Mouse (Mus musculus) limb, embryonic 15.5 days (tissue): ENCODE results near the gene Pkp1. TPM values are rescaled to one million over a fixed set of nuclear protein-coding genes. Genes with fewer than 3 reads are reported as not detected.

Source experiments
- ATAC-seq: fragments of 200-750 bp; cut with Nextera tagmentation; 2 replicates; pipeline ENCODE4 v1.8.0; 2017; ENCODE audit warnings: low read depth, moderate TSS enrichment; ENCODE audit not compliant: insufficient number of reproducible peaks, low FRiP score, low TSS enrichment
- H3K27ac ChIP-seq: fragments of 300-500 bp; sonication (generic); 2 replicates; pipeline ENCODE4 v1.5.1; 2015; ENCODE audit warnings: moderate library complexity, mild to moderate bottlenecking, inconsistent platforms
- H3K27me3 ChIP-seq: fragments of 300-500 bp; sonication (generic); 2 replicates; pipeline ENCODE4 v1.6.1; 2015; ENCODE audit warnings: inconsistent platforms
- H3K36me3 ChIP-seq: fragments of 300-500 bp; sonication (generic); 2 replicates; pipeline ENCODE4 v1.6.1; 2015; ENCODE audit warnings: inconsistent platforms
- H3K4me1 ChIP-seq: fragments of 300-500 bp; sonication (generic); 2 replicates; pipeline ENCODE4 v1.6.1; 2015; ENCODE audit warnings: inconsistent platforms
- H3K4me2 ChIP-seq: fragments of 300-500 bp; sonication (generic); 2 replicates; pipeline ENCODE4 v1.6.1; 2015; ENCODE audit warnings: mild to moderate bottlenecking, inconsistent platforms
- H3K4me3 ChIP-seq: fragments of 300-500 bp; sonication (generic); 2 replicates; pipeline ENCODE4 v1.5.1; 2015; ENCODE audit warnings: mild to moderate bottlenecking, inconsistent platforms
- H3K9ac ChIP-seq: fragments of 300-500 bp; sonication (generic); 2 replicates; pipeline ENCODE4 v1.6.1; 2015; ENCODE audit warnings: inconsistent platforms
- H3K9me3 ChIP-seq: fragments of 300-500 bp; sonication (generic); 2 replicates; pipeline ENCODE4 v1.6.1; 2016; ENCODE audit warnings: inconsistent platforms
- WGBS: fragments of 180-500 bp; shearing (Covaris S2); methylation state at CpG from one replicate; pipeline ENCODE4 v1.1.7; 2015; 5-methylcytosine and 5-hydroxymethylcytosine counted together
- polyA plus RNA-seq: library from polyadenylated mRNA; unstranded; fragments of >200 nt; fragmentation: Nextera tagmentation; extraction: Ambion mirVana; gene quantifications from 2 replicates; pipeline ENCODE4 v1.2.1, GENCODE M21; 2015

Pkp1 gene
- polyA plus RNA-seq, 1 experiment from 2014 or later: 89.7 TPM

GRCm38 (mm10) chr1:135941259-135942006 is 22.4 kb upstream of the Pkp1 start:
- Histone ChIP-seq H3K4me2 (no peak overlapping the region), H3K4me3 (no peak overlapping the region), H3K27me3 (peaks cover 17% of the 10 kb centered on the region), H3K9me3 (no peaks in the 10 kb centered on the region), H3K9ac (no peak overlapping the region), H3K4me1 (0 out of 2 replicates have a peak, but pooled peaks cover 2% of the 10 kb centered on the region), H3K36me3 (no peaks in the 10 kb centered on the region), H3K27ac (no peak overlapping the region)
- WGBS: 64% methylated on average over 6 of the region's 6 CpGs
- no peak for ATAC-seq

- ATAC-seq: no peak
- no peaks in the 10 kb centered on the region for H3K27me3 ChIP-seq
- H3K4me1 ChIP-seq: no peaks in the 10 kb centered on the region
- no peak overlapping the region for H3K4me2 ChIP-seq
- 43% methylated on average over 1 of the region's 1 CpGs for whole genome bisulfite sequencing
- no peaks in the 10 kb centered on the region for H3K36me3 ChIP-seq
- no peak overlapping the region for H3K27ac ChIP-seq
- no peaks in the 10 kb centered on the region for H3K9me3 ChIP-seq
- H3K9ac ChIP-seq: no peak overlapping the region
- H3K4me3 ChIP-seq: no peak overlapping the region
These were observed 17.1 kb upstream of the Pkp1 start for GRCm38 (mm10) chr1:135936091-135936490.

- Histone ChIP-seq H3K9me3 (no peaks in the 10 kb centered on the region), H3K4me2 (no peak overlapping the region), H3K36me3 (no peaks in the 10 kb centered on the region), H3K4me3 (no peak overlapping the region), H3K27ac (peak overlapping the region; percentile 33; the same call in 1 of the 2 replicates), H3K9ac (no peak overlapping the region), H3K4me1 (no peaks in the 10 kb centered on the region), H3K27me3 (no peaks in the 10 kb centered on the region)
- no peak for ATAC-seq
- WGBS: 60% methylated on average over 18 of the region's 18 CpGs
These were observed 14.8 kb upstream of the Pkp1 start for GRCm38 (mm10) chr1:135933704-135934293.

GRCm38 (mm10) chr1:135929876-135930275 is 10.9 kb upstream of the Pkp1 start:
- Histone ChIP-seq H3K4me3 (no peak overlapping the region), H3K9me3 (no peaks in the 10 kb centered on the region), H3K27me3 (0 out of 2 replicates have a peak, but pooled peaks cover 4% of the 10 kb centered on the region), H3K9ac (no peak overlapping the region), H3K36me3 (no peaks in the 10 kb centered on the region), H3K27ac (no peak overlapping the region), H3K4me1 (0 out of 2 replicates have a peak, but pooled peaks cover 5% of the 10 kb centered on the region), H3K4me2 (no peak overlapping the region)
- no peak for ATAC-seq
- 43% methylated on average over 3 of the region's 3 CpGs for WGBS

GRCm38 (mm10) chr1:135925848-135926247 is 6.8 kb upstream of the Pkp1 start:
- no peak overlapping the region for H3K27ac ChIP-seq
- WGBS: 60% methylated on average over 5 of the region's 5 CpGs
- peaks cover 28% of the 10 kb centered on the region for H3K27me3 ChIP-seq
- no peak overlapping the region for H3K4me3 ChIP-seq
- no peaks in the 10 kb centered on the region for H3K9me3 ChIP-seq
- H3K4me2 ChIP-seq: no peak overlapping the region
- H3K36me3 ChIP-seq: no peaks in the 10 kb centered on the region
- no peak for ATAC-seq
- no peak overlapping the region for H3K9ac ChIP-seq
- 0 out of 2 replicates have a peak, but pooled peaks cover 5% of the 10 kb centered on the region for H3K4me1 ChIP-seq

GRCm38 (mm10) chr1:135924377-135924994 is 5.5 kb upstream of the Pkp1 start:
- Histone ChIP-seq H3K4me3 (no peak overlapping the region), H3K9ac (no peak overlapping the region), H3K36me3 (no peaks in the 10 kb centered on the region), H3K4me2 (no peak overlapping the region), H3K27me3 (peaks cover 42% of the 10 kb centered on the region), H3K27ac (no peak overlapping the region), H3K4me1 (0 out of 2 replicates have a peak, but pooled peaks cover 5% of the 10 kb centered on the region), H3K9me3 (no peaks in the 10 kb centered on the region)
- 69% methylated on average over 5 of the region's 5 CpGs for WGBS
- no peak for ATAC-seq

- WGBS: 58% methylated on average over 7 of the region's 7 CpGs
These were observed 4.2 kb upstream of the Pkp1 start for GRCm38 (mm10) chr1:135923229-135923628.

GRCm38 (mm10) chr1:135917206-135917605 is 1.8 kb downstream of the Pkp1 start:
- Histone ChIP-seq H3K27me3 (peaks cover 74% of the 10 kb centered on the region), H3K27ac (peak overlapping the region; percentile 23; the same call in 1 of the 2 replicates), H3K4me3 (peak overlapping the region; percentile 46), H3K4me1 (peaks cover 11% of the 10 kb centered on the region), H3K4me2 (peak overlapping the region; percentile 8; the same call in 1 of the 2 replicates), H3K9ac (no peak overlapping the region), H3K9me3 (no peaks in the 10 kb centered on the region), H3K36me3 (no peaks in the 10 kb centered on the region)
- no peak for ATAC-seq
- 14% methylated on average over 5 of the region's 5 CpGs for WGBS

More at GRCm38 (mm10) chr1:135923229-135923628, 4.2 kb upstream of the Pkp1 start:
- no peak overlapping the region for H3K4me3 ChIP-seq
- H3K4me1 ChIP-seq: peaks cover 16% of the 10 kb centered on the region
- H3K4me2 ChIP-seq: no peak overlapping the region
- no peak overlapping the region for H3K9ac ChIP-seq
- H3K27ac ChIP-seq: no peak overlapping the region
- H3K27me3 ChIP-seq: peaks cover 54% of the 10 kb centered on the region
- H3K9me3 ChIP-seq: no peaks in the 10 kb centered on the region
- no peaks in the 10 kb centered on the region for H3K36me3 ChIP-seq
- ATAC-seq: no peak

- Histone ChIP-seq H3K4me3 (peak overlapping the region; percentile 46), H3K4me2 (peak overlapping the region; percentile 8), H3K27ac (peak overlapping the region; percentile 28), H3K36me3 (no peaks in the 10 kb centered on the region), H3K27me3 (peaks cover 67% of the 10 kb centered on the region), H3K4me1 (peaks cover 11% of the 10 kb centered on the region), H3K9ac (no peak overlapping the region), H3K9me3 (no peaks in the 10 kb centered on the region)
- 27% methylated on average over 5 of the region's 5 CpGs for WGBS
- ATAC-seq: 0 out of 2 replicates have a peak, but pooled peaks have one; percentile 31
These were observed 2.4 kb downstream of the Pkp1 start for GRCm38 (mm10) chr1:135916486-135917058.

- H3K27ac ChIP-seq: no peak overlapping the region
- H3K9me3 ChIP-seq: no peaks in the 10 kb centered on the region
- no peaks in the 10 kb centered on the region for H3K36me3 ChIP-seq
- ATAC-seq: no peak
- 72% methylated on average over 4 of the region's 4 CpGs for WGBS
- H3K4me2 ChIP-seq: no peak overlapping the region
- H3K4me1 ChIP-seq: peaks cover 4% of the 10 kb centered on the region; the same call in 1 of the 2 replicates
- peaks cover 50% of the 10 kb centered on the region for H3K27me3 ChIP-seq
- no peak overlapping the region for H3K4me3 ChIP-seq
- no peak overlapping the region for H3K9ac ChIP-seq
These were observed 5.3 kb downstream of the Pkp1 start for GRCm38 (mm10) chr1:135913657-135914056.

GRCm38 (mm10) chr1:135909381-135909780 is 9.6 kb downstream of the Pkp1 start:
- ATAC-seq: no peak
- Histone ChIP-seq H3K4me2 (no peak overlapping the region), H3K4me1 (peaks cover 7% of the 10 kb centered on the region; the same call in 1 of the 2 replicates), H3K4me3 (no peak overlapping the region), H3K36me3 (no peaks in the 10 kb centered on the region), H3K9me3 (no peaks in the 10 kb centered on the region), H3K27ac (no peak overlapping the region), H3K27me3 (peaks cover 11% of the 10 kb centered on the region; the same call in 1 of the 2 replicates), H3K9ac (no peak overlapping the region)
- WGBS: 20% methylated on average over 6 of the region's 6 CpGs
